Mouse (Mus musculus) liver, embryonic 11.5 days (tissue): Measurements from ENCODE around the gene Pla2g12a. TPM values are rescaled to one million over a fixed set of nuclear protein-coding genes. Genes with fewer than 3 reads are reported as not detected.
A peak's percentile ranks its signal among the peaks of the same experiment; 100 is the strongest.

ENCODE experiments used
- ATAC-seq: fragments of 200-750 bp; cut with Nextera tagmentation; replicated peaks from 2 replicates; pipeline ENCODE4 v1.8.0; 2017; ENCODE audit warnings: moderate number of reproducible peaks, mild to moderate bottlenecking, moderate TSS enrichment, moderate library complexity; ENCODE audit not compliant: low FRiP score
- DNase-seq: peaks from one replicate; pipeline ENCODE4 v3.0.0-alpha.2; 2017; ENCODE audit warnings: low spot score
- H3K27ac ChIP-seq: fragments of 300-500 bp; sonication (generic); 2 replicates; pipeline ENCODE4 v1.5.1; 2014; ENCODE audit warnings: mild to moderate bottlenecking, low read depth, low read length, control low read depth
- H3K27me3 ChIP-seq: fragments of 300-500 bp; sonication (generic); replicated peaks from 2 replicates; pipeline ENCODE4 v1.6.1; 2014; ENCODE audit warnings: low read length, mixed read lengths; ENCODE audit not compliant: control insufficient read depth, insufficient read depth
- H3K36me3 ChIP-seq: fragments of 300-500 bp; sonication (generic); 2 replicates; pipeline ENCODE4 v1.6.1; 2014; ENCODE audit warnings: mild to moderate bottlenecking, low read length, moderate library complexity, mixed read lengths; ENCODE audit not compliant: control insufficient read depth, insufficient read depth
- H3K4me1 ChIP-seq: fragments of 300-500 bp; sonication (generic); replicated peaks from 2 replicates; pipeline ENCODE4 v1.6.1; 2014; ENCODE audit warnings: low read length, mixed read lengths; ENCODE audit not compliant: control insufficient read depth, insufficient read depth
- H3K4me2 ChIP-seq: fragments of 300-500 bp; sonication (generic); 2 replicates; pipeline ENCODE4 v1.6.1; 2014; ENCODE audit warnings: mild to moderate bottlenecking, control low read depth, moderate library complexity
- H3K4me3 ChIP-seq: fragments of 300-500 bp; sonication (generic); 2 replicates; pipeline ENCODE4 v1.5.1; 2014; ENCODE audit warnings: low read depth, low read length, control low read depth
- H3K9ac ChIP-seq: fragments of 300-500 bp; sonication (generic); 2 replicates; pipeline ENCODE4 v1.6.1; 2014; ENCODE audit warnings: low read depth, low read length, control low read depth
- H3K9me3 ChIP-seq: fragments of 300-500 bp; sonication (generic); 2 replicates; pipeline ENCODE4 v1.6.1; 2016; ENCODE audit warnings: low read length, inconsistent platforms, mixed read lengths; ENCODE audit not compliant: control insufficient read depth
- WGBS: fragments of 180-500 bp; shearing (Covaris S2); extraction: QIAGEN DNeasy Blood & Tissue Kit; methylation state at CpG from one replicate; pipeline ENCODE4 v1.1.7; 2014; 5-methylcytosine and 5-hydroxymethylcytosine counted together
- polyA plus RNA-seq: library from polyadenylated mRNA; unstranded; fragments of >200 nt; fragmentation: Nextera tagmentation; extraction: Ambion mirVana; gene quantifications from 2 replicates; pipeline ENCODE4 v1.2.1, GENCODE M21; 2014

Gene Pla2g12a
- polyA plus RNA-seq, 1 experiment from 2014 or later: 179 TPM

DNA sequence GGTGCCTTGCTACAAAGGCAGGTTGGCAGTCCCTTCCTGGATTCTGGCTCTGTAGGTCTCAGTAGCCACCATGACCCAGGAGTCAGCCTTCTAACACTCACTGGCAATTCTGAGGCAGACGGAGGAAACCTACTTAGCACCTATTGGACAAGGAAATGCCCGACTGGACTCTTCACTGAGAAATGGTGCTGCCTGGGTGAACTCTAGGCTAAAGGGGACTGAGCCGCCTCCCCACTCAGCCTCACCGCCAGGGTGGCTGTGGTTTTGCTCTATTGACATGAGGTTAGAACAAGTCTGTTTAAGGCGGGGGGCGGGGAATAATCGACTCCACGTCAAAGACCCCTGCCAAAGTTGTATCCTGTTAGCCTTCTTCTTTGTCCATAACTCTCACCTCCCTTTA lies 25.5 kb downstream of the Pla2g12a start:
- Histone ChIP-seq H3K4me2 (peak overlapping the region; percentile 15; the same call in 1 of the 2 replicates), H3K9me3 (no peaks in the 10 kb centered on the region), H3K27ac (no peak overlapping the region), H3K4me3 (no peak overlapping the region), H3K4me1 (peaks cover 22% of the 10 kb centered on the region), H3K9ac (no peak overlapping the region), H3K36me3 (peaks cover 5% of the 10 kb centered on the region), H3K27me3 (no peaks in the 10 kb centered on the region)
- 69% methylated on average over 8 of the region's 8 CpGs for WGBS
- ATAC-seq (no peak), DNase-seq (no peak)

DNA sequence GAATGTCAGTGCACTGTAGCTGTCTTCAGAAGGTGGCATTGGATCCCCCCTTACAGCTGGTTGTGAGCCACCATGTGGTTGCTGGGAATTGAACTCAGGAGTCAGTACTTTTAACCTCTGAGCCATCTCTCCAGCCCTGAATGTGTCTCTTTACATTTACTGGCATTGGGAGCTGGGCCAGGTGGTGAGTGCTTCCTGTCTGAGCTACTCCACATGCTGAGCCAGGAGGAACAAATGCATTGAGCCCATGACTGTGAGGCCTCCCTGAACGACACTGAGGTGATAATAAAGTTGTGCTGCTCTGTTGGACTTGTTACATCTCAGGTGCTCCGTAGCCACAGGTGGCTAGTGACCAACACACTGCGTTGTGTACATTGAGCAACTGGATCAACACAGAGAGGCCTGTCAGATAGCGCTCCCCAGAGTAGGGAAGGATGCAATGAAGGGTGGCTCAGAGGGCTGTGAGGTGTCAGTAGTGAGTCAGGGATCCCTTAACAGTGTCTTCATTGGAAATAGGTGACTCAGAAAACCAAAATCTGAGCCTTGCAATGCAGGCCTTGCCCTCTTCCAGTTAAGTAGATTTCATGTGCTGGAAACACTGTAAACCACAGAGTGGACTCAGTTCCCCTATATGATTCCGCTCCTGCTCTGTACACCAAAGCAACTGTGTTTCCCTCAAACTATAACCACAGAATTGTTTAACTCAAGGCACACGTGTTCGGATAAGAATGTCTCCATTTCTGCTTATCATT lies 26.2 kb downstream of the Pla2g12a start:
- ATAC-seq (no peak), DNase-seq (no peak)
- no peak overlapping the region for H3K9ac ChIP-seq
- no peak overlapping the region for H3K27ac ChIP-seq
- H3K27me3 ChIP-seq: no peaks in the 10 kb centered on the region
- peaks cover 22% of the 10 kb centered on the region for H3K4me1 ChIP-seq
- peaks cover 12% of the 10 kb centered on the region for H3K36me3 ChIP-seq
- H3K4me2 ChIP-seq: no peak overlapping the region
- WGBS: 80% methylated on average over 7 of the region's 7 CpGs
- no peak overlapping the region for H3K4me3 ChIP-seq
- no peaks in the 10 kb centered on the region for H3K9me3 ChIP-seq

DNA sequence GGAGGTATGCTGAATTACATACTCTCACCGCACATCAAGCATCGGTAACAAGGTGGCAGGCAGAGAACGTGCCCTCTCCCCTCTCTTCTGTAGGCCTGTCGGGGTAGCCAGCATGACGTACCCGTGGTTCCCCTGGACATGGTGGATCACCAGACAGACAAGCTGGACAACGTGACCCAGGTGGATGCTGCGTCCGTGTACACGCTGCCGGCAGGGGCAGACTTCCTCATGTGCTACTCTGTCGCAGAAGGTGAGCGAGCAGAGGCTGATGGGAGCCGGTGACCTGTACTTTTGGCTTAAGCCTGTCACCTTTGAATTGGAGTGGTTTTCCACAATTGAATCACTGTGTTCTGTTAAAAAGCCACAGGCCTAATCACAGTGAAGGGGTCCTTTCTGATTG lies 33.6 kb downstream of the Pla2g12a start:
- H3K4me2 ChIP-seq: no peak overlapping the region
- H3K9me3 ChIP-seq: no peaks in the 10 kb centered on the region
- 92% methylated on average over 14 of the region's 14 CpGs for WGBS
- peaks cover 19% of the 10 kb centered on the region for H3K36me3 ChIP-seq
- no peak for ATAC-seq
- H3K27me3 ChIP-seq: no peaks in the 10 kb centered on the region
- no peak overlapping the region for H3K4me3 ChIP-seq
- no peak for DNase-seq
- no peak overlapping the region for H3K27ac ChIP-seq
- H3K4me1 ChIP-seq: no peaks in the 10 kb centered on the region
- no peak overlapping the region for H3K9ac ChIP-seq

DNA sequence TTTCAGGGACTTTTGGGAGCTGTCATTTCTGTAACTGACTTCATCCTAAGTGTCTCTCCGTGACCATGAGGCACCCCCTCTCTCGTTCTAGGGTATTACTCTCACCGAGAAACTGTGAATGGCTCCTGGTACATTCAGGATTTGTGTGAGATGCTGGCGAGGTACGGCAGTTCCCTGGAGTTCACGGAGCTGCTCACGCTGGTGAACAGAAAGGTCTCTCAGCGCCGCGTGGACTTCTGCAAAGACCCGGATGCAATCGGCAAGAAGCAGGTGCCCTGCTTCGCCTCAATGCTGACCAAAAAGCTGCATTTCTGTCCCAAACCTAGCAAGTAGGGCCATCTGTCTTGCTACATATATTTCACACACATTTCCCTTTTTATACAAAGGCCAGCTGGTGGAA lies 34.8 kb downstream of the Pla2g12a start:
- H3K27me3 ChIP-seq: no peaks in the 10 kb centered on the region
- H3K36me3 ChIP-seq: peaks cover 17% of the 10 kb centered on the region
- WGBS: 89% methylated on average over 13 of the region's 13 CpGs
- H3K9ac ChIP-seq: no peak overlapping the region
- DNase-seq (no peak), ATAC-seq (no peak)
- no peaks in the 10 kb centered on the region for H3K9me3 ChIP-seq
- no peak overlapping the region for H3K4me3 ChIP-seq
- H3K4me2 ChIP-seq: no peak overlapping the region
- H3K27ac ChIP-seq: no peak overlapping the region
- H3K4me1 ChIP-seq: no peaks in the 10 kb centered on the region

DNA sequence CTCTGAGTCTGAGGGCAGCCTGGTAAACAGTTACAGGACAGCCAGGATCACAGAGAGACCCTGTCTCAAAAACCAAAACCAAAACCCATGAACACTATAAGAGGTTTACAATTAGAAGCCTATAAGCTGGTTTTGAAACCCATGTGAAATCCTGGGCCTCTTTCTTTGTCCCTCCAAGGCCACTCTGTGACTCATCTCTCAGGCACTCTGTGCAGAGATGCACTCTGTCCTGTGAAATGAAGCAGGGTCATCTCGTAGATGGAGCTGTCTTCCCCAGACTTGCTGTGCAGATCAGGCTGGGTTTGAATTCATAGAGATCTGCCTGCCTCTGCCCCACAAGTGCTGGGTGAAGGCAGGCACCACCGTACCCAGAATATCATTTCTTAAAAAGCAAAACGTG lies 39.0 kb downstream of the Pla2g12a start:
- Histone ChIP-seq H3K36me3 (peaks cover 3% of the 10 kb centered on the region; the same call in 1 of the 2 replicates), H3K27me3 (no peaks in the 10 kb centered on the region), H3K27ac (no peak overlapping the region), H3K4me3 (no peak overlapping the region), H3K4me1 (no peaks in the 10 kb centered on the region), H3K4me2 (no peak overlapping the region), H3K9ac (no peak overlapping the region), H3K9me3 (no peaks in the 10 kb centered on the region)
- ATAC-seq: no peak
- DNase-seq: no peak
- 77% methylated on average over 3 of the region's 3 CpGs for WGBS

DNA sequence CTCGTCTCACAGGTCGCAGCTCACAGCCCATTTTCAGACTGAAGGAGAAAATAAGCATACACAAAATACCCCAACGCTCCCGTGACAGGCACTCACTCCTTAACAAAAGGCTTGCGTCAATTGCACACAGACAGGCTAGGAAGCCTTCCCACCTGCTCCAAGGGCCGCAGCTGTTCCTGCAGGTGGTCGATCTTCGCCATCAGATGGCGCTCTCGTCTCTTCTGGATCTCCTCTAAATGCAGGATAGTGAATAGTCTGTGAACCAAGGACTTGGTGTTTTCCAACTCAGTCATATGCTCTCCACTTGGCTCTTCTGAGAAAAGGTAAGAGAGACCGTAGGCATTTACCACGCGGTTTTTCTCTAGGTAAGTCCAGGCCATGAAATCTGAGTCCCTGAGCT lies 40.0 kb downstream of the Pla2g12a start:
- Histone ChIP-seq H3K36me3 (no peaks in the 10 kb centered on the region; the same call in 1 of the 2 replicates), H3K4me2 (no peak overlapping the region), H3K27ac (no peak overlapping the region), H3K9ac (no peak overlapping the region), H3K4me1 (no peaks in the 10 kb centered on the region), H3K9me3 (no peaks in the 10 kb centered on the region), H3K4me3 (no peak overlapping the region), H3K27me3 (no peaks in the 10 kb centered on the region)
- 25% methylated on average over 13 of the region's 13 CpGs for WGBS
- no peak for DNase-seq
- no peak for ATAC-seq

DNA sequence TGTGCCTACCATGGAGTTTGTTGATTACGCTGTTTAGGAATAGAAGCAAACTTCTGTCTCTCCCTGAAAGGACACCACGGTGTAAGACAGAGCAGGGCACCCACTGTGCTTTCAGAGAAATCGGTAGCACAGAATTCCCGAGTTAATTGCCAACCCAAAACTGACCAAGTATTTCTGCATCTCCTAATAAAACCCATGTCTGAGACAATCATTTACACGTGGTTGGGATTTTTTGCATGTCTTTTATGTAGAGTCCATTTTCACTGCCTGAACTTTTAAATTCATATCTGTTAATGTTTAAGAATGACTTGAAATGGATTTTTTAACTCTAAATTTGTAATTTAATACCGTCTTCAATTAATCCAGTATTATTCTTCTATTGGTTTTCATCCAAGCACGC lies 45.2 kb downstream of the Pla2g12a start:
- Histone ChIP-seq H3K9me3 (no peaks in the 10 kb centered on the region), H3K27ac (no peak overlapping the region), H3K4me3 (no peak overlapping the region), H3K4me1 (no peaks in the 10 kb centered on the region), H3K27me3 (no peaks in the 10 kb centered on the region), H3K36me3 (no peaks in the 10 kb centered on the region), H3K9ac (no peak overlapping the region), H3K4me2 (no peak overlapping the region)
- ATAC-seq: no peak
- no peak for DNase-seq
- WGBS: 81% methylated on average over 7 of the region's 7 CpGs

DNA sequence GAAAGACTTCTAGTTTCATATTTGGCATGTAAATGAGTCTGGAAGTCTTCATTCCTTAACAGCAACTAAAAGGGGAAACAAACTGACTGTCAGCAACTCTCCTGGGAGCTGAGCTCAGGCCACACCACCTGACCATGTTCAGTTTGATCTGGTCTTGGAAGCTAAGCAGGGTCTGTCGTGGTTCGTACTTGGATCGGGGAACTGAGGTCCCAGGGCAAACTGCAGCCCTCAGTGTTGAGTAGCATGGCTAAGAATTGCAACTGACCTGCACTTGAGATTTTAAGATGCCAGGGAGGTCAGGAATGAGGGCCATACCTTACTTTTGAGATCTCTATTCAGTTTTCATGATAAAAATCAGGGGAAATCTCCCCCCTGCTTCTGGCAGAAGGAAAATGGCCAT lies 47.5 kb downstream of the Pla2g12a start:
- H3K4me3 ChIP-seq: no peak overlapping the region
- H3K9ac ChIP-seq: no peak overlapping the region
- no peak overlapping the region for H3K4me2 ChIP-seq
- H3K36me3 ChIP-seq: no peaks in the 10 kb centered on the region
- H3K27ac ChIP-seq: no peak overlapping the region
- no peaks in the 10 kb centered on the region for H3K27me3 ChIP-seq
- no peaks in the 10 kb centered on the region for H3K4me1 ChIP-seq
- no peak for DNase-seq
- no peaks in the 10 kb centered on the region for H3K9me3 ChIP-seq
- no peak for ATAC-seq
- WGBS: 90% methylated on average over 3 of the region's 3 CpGs

DNA sequence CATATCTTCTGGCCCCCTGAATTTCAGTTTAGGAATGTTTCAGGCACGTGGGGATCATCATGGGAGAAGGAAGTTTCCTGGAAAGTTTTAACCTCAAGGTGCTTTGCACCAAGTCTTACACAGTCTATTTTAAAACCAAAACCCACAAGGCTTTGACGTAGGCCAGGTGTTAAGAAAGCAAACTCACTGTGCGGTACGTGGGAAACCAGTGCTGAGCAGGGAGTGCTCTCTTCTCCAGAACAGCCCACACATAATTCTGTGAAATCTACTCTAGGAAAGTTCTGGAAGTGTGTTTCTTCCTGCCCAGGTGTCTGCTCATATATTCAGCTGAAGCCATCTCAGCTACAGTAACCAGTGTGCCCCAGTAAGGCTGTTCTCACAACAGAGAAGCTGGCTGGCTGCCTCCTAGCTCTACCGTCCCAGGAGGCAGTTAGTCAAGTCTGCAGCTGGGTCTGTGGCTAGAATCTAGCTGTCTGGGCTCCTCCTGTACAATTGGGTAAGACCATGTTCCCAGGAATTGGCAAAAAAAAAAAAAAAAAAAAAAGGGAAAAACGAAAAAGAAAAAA lies 51.9 kb downstream of the Pla2g12a start:
- H3K4me3 ChIP-seq: no peak overlapping the region
- DNase-seq: no peak
- no peaks in the 10 kb centered on the region for H3K4me1 ChIP-seq
- H3K36me3 ChIP-seq: no peaks in the 10 kb centered on the region
- H3K4me2 ChIP-seq: no peak overlapping the region
- 62% methylated on average over 6 of the region's 6 CpGs for WGBS
- no peaks in the 10 kb centered on the region for H3K27me3 ChIP-seq
- H3K9me3 ChIP-seq: no peaks in the 10 kb centered on the region
- H3K27ac ChIP-seq: no peak overlapping the region
- no peak overlapping the region for H3K9ac ChIP-seq
- ATAC-seq: no peak
